In genomic region chr2:37814820-37815361, GRCm38 (mm10) we compare ENCODE assay signal across 19 mouse cellular contexts. TPM values are rescaled to one million over a fixed set of nuclear protein-coding genes. Genes with fewer than 3 reads are reported as not detected.
DNase-seq lines count a peak whose midpoint lies in the region; ATAC-seq and TF ChIP-seq lines count a peak whose summit lies in the region.
"Had no signal": no experiment of that assay in that cellular context is flagged by ENCODE, and none has a peak within 500 bp of the region (broad histone marks: within the 10 kb centered on the region; RNA-seq: fewer than 3 reads in every experiment).

No protein-coding gene starts in this region.

- no peaks in the 10 kb centered on the region; the same call in 1 of the 2 replicates for H3K36me3 ChIP-seq in hindbrain, postnatal 0 days (ENCODE audit: insufficient read depth, low read length)
- H3K36me3 ChIP-seq in hindbrain, embryonic 14.5 days (replicated peaks; ENCODE audit: control insufficient read depth, insufficient read depth): 0 out of 2 replicates have a peak, but pooled peaks cover 3% of the 10 kb centered on the region
- no peaks in the 10 kb centered on the region for H3K36me3 ChIP-seq in intestine, embryonic 15.5 days
- H3K36me3 ChIP-seq: hindbrain, embryonic 15.5 days; midbrain, embryonic 15.5 days; stomach, embryonic 15.5 days had no signal

- intact Hi-C loops in left cerebral cortex, adult 2 months (cut with DNase I): loop anchor here (5.0 to 10.0 kb wide), 5 partner anchors 92 to 842 kb away; no protein-coding TSS in a partner anchor

- no peak overlapping the region for H3K9ac ChIP-seq in hindbrain, postnatal 0 days (replicated peaks; ENCODE audit: low read length)
- H3K9ac ChIP-seq in hindbrain, embryonic 14.5 days: no peak overlapping the region
- no peak overlapping the region for H3K9ac ChIP-seq in intestine, embryonic 15.5 days
- H3K9ac ChIP-seq: embryonic facial prominence, embryonic 12.5 days; heart, embryonic 13.5 days; hindbrain, embryonic 15.5 days; limb, embryonic 15.5 days; liver, embryonic 13.5 days; lung, embryonic 14.5 days; midbrain, embryonic 15.5 days; stomach, embryonic 15.5 days had no signal

- no peaks in the 10 kb centered on the region for H3K9me3 ChIP-seq in hindbrain, postnatal 0 days (ENCODE audit: low read length)
- no peaks in the 10 kb centered on the region for H3K9me3 ChIP-seq in hindbrain, embryonic 14.5 days (ENCODE audit: control insufficient read depth, low read length)
- H3K9me3 ChIP-seq in intestine, embryonic 15.5 days: no peaks in the 10 kb centered on the region
- H3K9me3 ChIP-seq: embryonic facial prominence, embryonic 12.5 days; heart, embryonic 13.5 days; hindbrain, embryonic 15.5 days; limb, embryonic 10.5 days; limb, embryonic 15.5 days; liver, embryonic 13.5 days; midbrain, embryonic 15.5 days; stomach, embryonic 15.5 days had no signal

- peak; percentile 27 for TF ChIP-seq CTCF in hindbrain, postnatal 0 days (IDR thresholded peaks at IDR 0.05; ENCODE audit: low read depth)
- TF ChIP-seq CTCF in left cerebral cortex, adult 2 months (IDR thresholded peaks at IDR 0.05): peak; percentile 32

- no peak for ATAC-seq in hindbrain, postnatal 0 days
- ATAC-seq in hindbrain, embryonic 14.5 days (ENCODE audit: low FRiP score): no peak
- ATAC-seq in intestine, embryonic 15.5 days: no peak

- DNase-seq in hindbrain, postnatal 0 days (ENCODE audit: low spot score): no peak
- DNase-seq in hindbrain, embryonic 14.5 days (ENCODE audit: low spot score): no peak
- DNase-seq in left cerebral cortex, adult 2 months (ENCODE audit: extremely low spot score in 1 of 2, low spot score in 2 of 2): no peak
- no peak for DNase-seq in left cerebral cortex, adult 18-20 months (ENCODE audit: low spot score in 2 of 2)
- peak; percentile 21 for DNase-seq in MN1 (ENCODE audit: low spot score)
- DNase-seq in brain, adult 2 months (ENCODE audit: low read depth, low spot score): peak; percentile 40
- DNase-seq in gastrocnemius, postnatal 4 days (ENCODE audit: low spot score in 2 of 2): no peak

- no peak overlapping the region for H3K4me3 ChIP-seq in hindbrain, postnatal 0 days (ENCODE audit: low read length)
- no peak overlapping the region for H3K4me3 ChIP-seq in hindbrain, embryonic 14.5 days (replicated peaks; ENCODE audit: low read length)
- no peak overlapping the region for H3K4me3 ChIP-seq in left cerebral cortex, adult 2 months
- H3K4me3 ChIP-seq in intestine, embryonic 15.5 days (replicated peaks): no peak overlapping the region
- H3K4me3 ChIP-seq: embryonic facial prominence, embryonic 12.5 days; heart, embryonic 13.5 days; hindbrain, embryonic 15.5 days; limb, embryonic 10.5 days; limb, embryonic 15.5 days; liver, embryonic 13.5 days; midbrain, embryonic 15.5 days; stomach, embryonic 15.5 days had no signal

- peaks cover 10% of the 10 kb centered on the region for H3K4me1 ChIP-seq in hindbrain, postnatal 0 days (ENCODE audit: insufficient read depth, low read length)
- H3K4me1 ChIP-seq in hindbrain, embryonic 14.5 days (replicated peaks; ENCODE audit: control insufficient read depth, insufficient read depth, low read length): peaks cover 25% of the 10 kb centered on the region
- H3K4me1 ChIP-seq in intestine, embryonic 15.5 days (replicated peaks): no peaks in the 10 kb centered on the region
- H3K4me1 ChIP-seq: liver, embryonic 13.5 days had no signal

- no peak overlapping the region for H3K27ac ChIP-seq in hindbrain, postnatal 0 days
- H3K27ac ChIP-seq in hindbrain, embryonic 14.5 days: no peak overlapping the region
- H3K27ac ChIP-seq in left cerebral cortex, adult 2 months: no peak overlapping the region
- H3K27ac ChIP-seq in intestine, embryonic 15.5 days: no peak overlapping the region
- H3K27ac ChIP-seq: embryonic facial prominence, embryonic 12.5 days; heart, embryonic 13.5 days; hindbrain, embryonic 15.5 days; limb, embryonic 10.5 days; limb, embryonic 15.5 days; liver, embryonic 13.5 days; midbrain, embryonic 15.5 days; stomach, embryonic 15.5 days had no signal

- no peaks in the 10 kb centered on the region for H3K27me3 ChIP-seq in hindbrain, postnatal 0 days (ENCODE audit: insufficient read depth, low read length)
- H3K27me3 ChIP-seq in hindbrain, embryonic 14.5 days (ENCODE audit: control insufficient read depth, insufficient read depth, low read length): no peaks in the 10 kb centered on the region
- no peaks in the 10 kb centered on the region for H3K27me3 ChIP-seq in intestine, embryonic 15.5 days (replicated peaks)
- H3K27me3 ChIP-seq: embryonic facial prominence, embryonic 12.5 days; heart, embryonic 13.5 days; hindbrain, embryonic 15.5 days; limb, embryonic 15.5 days; liver, embryonic 13.5 days; midbrain, embryonic 15.5 days; stomach, embryonic 15.5 days had no signal

- WGBS in hindbrain, postnatal 0 days: 73% methylated on average over 8 of the region's 8 CpGs
- 85% methylated on average over 8 of the region's 8 CpGs for WGBS in hindbrain, embryonic 14.5 days
- 78% methylated on average over 8 of the region's 8 CpGs for WGBS in intestine, embryonic 15.5 days

- no peak overlapping the region for H3K4me2 ChIP-seq in hindbrain, postnatal 0 days (ENCODE audit: low read depth, low read length)
- no peak overlapping the region for H3K4me2 ChIP-seq in hindbrain, embryonic 14.5 days (replicated peaks)
- no peak overlapping the region for H3K4me2 ChIP-seq in intestine, embryonic 15.5 days (replicated peaks)
- H3K4me2 ChIP-seq: embryonic facial prominence, embryonic 12.5 days; heart, embryonic 13.5 days; hindbrain, embryonic 15.5 days; limb, embryonic 15.5 days; liver, embryonic 13.5 days; lung, embryonic 14.5 days; midbrain, embryonic 15.5 days; stomach, embryonic 15.5 days had no signal

RNA-seq across cellular contexts. Expression of gene Crb2, which starts 38.8 kb away (rescaled TPM):
- total RNA-seq in hindbrain, postnatal 0 days (2014; rRNA removed): 10.9 and 20.1 TPM in 2 replicates
- 2.4 and 3.4 TPM in 2 replicates for polyA plus RNA-seq in hindbrain, postnatal 0 days (2015; fragmentation: Nextera tagmentation; extraction: Ambion mirVana)
- 4.5 and 6.3 TPM in 2 replicates for polyA plus RNA-seq in hindbrain, embryonic 14.5 days (2014; fragmentation: Nextera tagmentation; extraction: Ambion mirVana)
- total RNA-seq in left cerebral cortex, adult 2 months (2021): 1 to 10 TPM; 2.9 to 4.4 TPM
- 1 to 10 TPM; 2.8 to 3.1 TPM for total RNA-seq in left cerebral cortex, adult 18-20 months (2021)
- total RNA-seq in gastrocnemius, postnatal 4 days (2021): under 1 TPM; 0.37 to 0.70 TPM
- polyA plus RNA-seq in intestine, embryonic 15.5 days (2015; fragmentation: Nextera tagmentation; extraction: Ambion mirVana): 1.9 and 2.1 TPM in 2 replicates
- total RNA-seq: hematopoietic stem cell, adult 5-6 weeks; neutrophil, adult 5-6 weeks had no signal

Comparison
In these comparisons a context has a peak if more than half of its experiments do, and no peak if none do; other contexts are left out.
1. DNase-seq: peak in MN1 (single experiment) and brain, adult 2 months (single experiment); none in hindbrain, postnatal 0 days (single experiment), hindbrain, embryonic 14.5 days (single experiment), left cerebral cortex, adult 2 months (0 of 2), left cerebral cortex, adult 18-20 months (0 of 2) and gastrocnemius, postnatal 4 days (0 of 2).